Mouse (Mus musculus): ENCODE measurements around the gene Nhsl1. TPM values are rescaled to one million over a fixed set of nuclear protein-coding genes. Genes with fewer than 3 reads are reported as not detected.

Nhsl1 gene
- polyA plus RNA-seq, 1 experiment from 2014 or later, result 10.9 TPM

GRCm38 (mm10) chr10:18334734-18335133 is 15.9 kb downstream of the Nhsl1 start:
- H3K36me3 ChIP-seq (ENCODE audit: control insufficient read depth, insufficient read depth, low read length), result no peaks in the 10 kb centered on the region
- H3K4me1 ChIP-seq (ENCODE audit: control insufficient read depth, insufficient read depth, low read length), result peaks cover 1% of the 10 kb centered on the region; the same call in 1 of the 2 replicates
- no peak overlapping the region for H3K4me3 ChIP-seq (ENCODE audit: low read depth, low read length)
- no peak overlapping the region for H3K4me2 ChIP-seq (replicated peaks; ENCODE audit: low read depth, low read length)
- ATAC-seq (ENCODE audit: insufficient number of reproducible peaks, insufficient read depth, low FRiP score, low read depth), result no peak
- no peaks in the 10 kb centered on the region for H3K27me3 ChIP-seq (ENCODE audit: control insufficient read depth, insufficient read depth, low read length)
- WGBS, result 86% methylated on average over 9 of the region's 9 CpGs
- H3K9me3 ChIP-seq (ENCODE audit: control insufficient read depth, low read depth, low read length), result no peaks in the 10 kb centered on the region
- no peak overlapping the region for H3K9ac ChIP-seq (replicated peaks; ENCODE audit: low read depth, low read length)
- H3K27ac ChIP-seq (ENCODE audit: low read length), result no peak overlapping the region

DNA sequence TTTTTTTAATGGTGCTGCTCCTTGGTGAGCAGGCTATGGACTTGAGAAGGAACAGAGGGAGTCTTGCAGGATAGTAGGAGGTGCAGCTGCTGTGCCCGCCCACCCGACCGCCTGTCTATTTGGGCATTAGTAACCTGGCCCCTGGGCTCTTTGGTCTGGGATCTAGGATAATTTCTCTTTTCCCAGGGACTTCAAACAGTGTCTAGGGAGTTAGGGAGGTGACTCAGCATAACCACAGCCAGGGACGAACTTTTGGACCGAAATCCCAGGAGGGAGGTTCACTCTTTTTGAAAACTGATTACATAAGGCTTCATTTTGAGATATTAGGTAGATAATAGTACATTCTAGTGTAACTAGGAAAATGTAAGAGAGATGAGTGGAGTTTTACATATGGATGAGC is 18.9 kb downstream of the Nhsl1 start:
- Histone ChIP-seq H3K27ac (ENCODE audit: low read length) (no peak overlapping the region), H3K9me3 (ENCODE audit: control insufficient read depth, low read depth, low read length) (no peaks in the 10 kb centered on the region), H3K4me2 (replicated peaks; ENCODE audit: low read depth, low read length) (no peak overlapping the region), H3K27me3 (ENCODE audit: control insufficient read depth, insufficient read depth, low read length) (no peaks in the 10 kb centered on the region), H3K4me3 (ENCODE audit: low read depth, low read length) (no peak overlapping the region), H3K4me1 (ENCODE audit: control insufficient read depth, insufficient read depth, low read length) (no peaks in the 10 kb centered on the region), H3K9ac (replicated peaks; ENCODE audit: low read depth, low read length) (no peak overlapping the region), H3K36me3 (ENCODE audit: control insufficient read depth, insufficient read depth, low read length) (no peaks in the 10 kb centered on the region)
- ATAC-seq (ENCODE audit: insufficient number of reproducible peaks, insufficient read depth, low FRiP score, low read depth), result no peak
- WGBS, result 76% methylated on average over 5 of the region's 5 CpGs

DNA sequence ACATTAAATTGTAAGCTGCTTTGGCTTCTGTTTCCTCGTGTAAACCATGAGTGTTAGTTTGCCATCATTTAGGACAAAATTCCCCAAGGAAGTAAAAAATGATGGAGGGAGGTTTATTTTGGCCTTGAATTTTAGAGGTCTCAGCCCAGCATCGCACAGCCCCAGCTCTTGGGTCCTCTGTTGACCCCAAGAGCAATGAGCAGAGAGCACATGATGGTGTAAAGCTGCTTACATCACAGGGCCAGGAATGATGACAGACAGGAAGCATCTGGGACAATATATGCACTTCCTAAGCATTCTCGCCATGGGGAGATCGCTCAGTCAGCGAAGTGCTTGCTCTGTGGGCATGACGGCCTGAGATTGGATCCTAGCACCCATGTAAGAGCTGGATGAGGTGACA is 20.6 kb downstream of the Nhsl1 start:
- WGBS, result 79% methylated on average over 6 of the region's 6 CpGs
- H3K36me3 ChIP-seq (ENCODE audit: control insufficient read depth, insufficient read depth, low read length), result no peaks in the 10 kb centered on the region
- H3K4me1 ChIP-seq (ENCODE audit: control insufficient read depth, insufficient read depth, low read length), result no peaks in the 10 kb centered on the region
- no peak overlapping the region for H3K9ac ChIP-seq (replicated peaks; ENCODE audit: low read depth, low read length)
- H3K9me3 ChIP-seq (ENCODE audit: control insufficient read depth, low read depth, low read length), result no peaks in the 10 kb centered on the region
- no peaks in the 10 kb centered on the region for H3K27me3 ChIP-seq (ENCODE audit: control insufficient read depth, insufficient read depth, low read length)
- no peak for ATAC-seq (ENCODE audit: insufficient number of reproducible peaks, insufficient read depth, low FRiP score, low read depth)
- H3K4me2 ChIP-seq (replicated peaks; ENCODE audit: low read depth, low read length), result no peak overlapping the region
- no peak overlapping the region for H3K27ac ChIP-seq (ENCODE audit: low read length)
- H3K4me3 ChIP-seq (ENCODE audit: low read depth, low read length), result no peak overlapping the region

DNA sequence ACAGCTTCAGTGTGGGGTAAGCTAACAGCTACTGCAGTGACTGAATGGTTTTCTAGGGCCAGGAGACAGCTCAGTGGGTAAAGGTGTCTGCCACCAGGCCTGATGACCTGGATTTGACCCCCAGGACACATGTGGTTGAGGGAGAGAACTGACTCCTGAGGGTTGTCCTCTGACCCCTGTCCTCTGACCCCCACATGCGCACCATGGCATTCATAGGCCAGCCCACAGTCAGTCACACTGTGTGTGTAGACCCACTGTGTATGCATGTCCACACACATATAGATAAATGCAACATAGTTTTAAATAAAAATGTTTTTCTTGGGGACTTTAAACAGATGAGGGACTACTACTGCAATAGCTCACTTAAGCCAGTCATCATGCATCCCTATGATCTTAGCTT is 22.1 kb downstream of the Nhsl1 start:
- no peak overlapping the region for H3K9ac ChIP-seq (replicated peaks; ENCODE audit: low read depth, low read length)
- H3K9me3 ChIP-seq (ENCODE audit: control insufficient read depth, low read depth, low read length), result no peaks in the 10 kb centered on the region
- no peak overlapping the region for H3K4me3 ChIP-seq (ENCODE audit: low read depth, low read length)
- H3K4me2 ChIP-seq (replicated peaks; ENCODE audit: low read depth, low read length), result no peak overlapping the region
- no peak overlapping the region; the same call in 1 of the 2 replicates for H3K27ac ChIP-seq (ENCODE audit: low read length)
- WGBS, result 100% methylated on average over 1 of the region's 1 CpGs
- no peak for ATAC-seq (ENCODE audit: insufficient number of reproducible peaks, insufficient read depth, low FRiP score, low read depth)
- H3K36me3 ChIP-seq (ENCODE audit: control insufficient read depth, insufficient read depth, low read length), result no peaks in the 10 kb centered on the region
- no peaks in the 10 kb centered on the region for H3K4me1 ChIP-seq (ENCODE audit: control insufficient read depth, insufficient read depth, low read length)
- no peaks in the 10 kb centered on the region for H3K27me3 ChIP-seq (ENCODE audit: control insufficient read depth, insufficient read depth, low read length)

DNA sequence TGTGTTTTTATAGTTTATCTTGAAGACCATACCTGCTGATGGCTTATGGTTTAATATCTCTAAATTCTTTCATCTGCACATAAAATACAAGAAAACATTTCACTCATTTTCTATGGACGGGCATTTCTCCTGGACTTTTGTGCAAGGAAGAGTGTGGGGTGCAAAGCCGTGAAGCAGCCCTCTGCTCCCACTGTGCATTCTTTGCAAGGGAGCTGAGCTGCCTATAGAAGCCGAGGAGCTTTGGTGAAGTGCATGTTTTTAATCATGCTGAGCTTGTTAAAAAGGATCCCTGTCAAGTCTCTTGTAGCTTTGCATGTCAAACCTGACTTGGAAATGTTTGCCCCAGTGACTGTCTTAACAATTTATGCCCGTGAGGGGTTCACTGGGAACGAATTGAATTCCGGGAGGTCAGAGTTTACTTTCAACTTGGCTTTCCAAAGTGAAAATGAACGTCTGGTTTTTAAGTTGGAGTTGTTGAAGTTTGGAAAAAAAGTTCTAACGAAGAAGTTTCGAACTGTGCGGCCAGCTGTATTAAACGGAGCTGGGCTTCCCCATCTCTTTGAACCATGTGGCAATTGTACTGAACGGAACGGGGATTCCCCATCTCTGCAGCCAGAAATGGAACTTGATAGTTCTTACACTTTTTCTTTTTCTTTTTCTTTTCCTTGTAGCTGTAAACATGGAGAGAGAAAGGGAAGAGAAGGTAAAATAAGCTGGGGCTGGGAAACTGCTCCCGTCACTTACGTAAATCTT is 22.8 kb downstream of the Nhsl1 start:
- 28% methylated on average over 15 of the region's 15 CpGs for WGBS
- Histone ChIP-seq H3K4me3 (ENCODE audit: low read depth, low read length) (no peak overlapping the region), H3K9me3 (ENCODE audit: control insufficient read depth, low read depth, low read length) (no peaks in the 10 kb centered on the region), H3K27ac (ENCODE audit: low read length) (no peak overlapping the region; the same call in 1 of the 2 replicates), H3K4me1 (ENCODE audit: control insufficient read depth, insufficient read depth, low read length) (no peaks in the 10 kb centered on the region), H3K27me3 (ENCODE audit: control insufficient read depth, insufficient read depth, low read length) (no peaks in the 10 kb centered on the region), H3K4me2 (replicated peaks; ENCODE audit: low read depth, low read length) (0 out of 2 replicates have a peak overlapping the region, but pooled peaks have one; percentile 0), H3K36me3 (ENCODE audit: control insufficient read depth, insufficient read depth, low read length) (no peaks in the 10 kb centered on the region), H3K9ac (replicated peaks; ENCODE audit: low read depth, low read length) (no peak overlapping the region)
- ATAC-seq (ENCODE audit: insufficient number of reproducible peaks, insufficient read depth, low FRiP score, low read depth), result no peak

DNA sequence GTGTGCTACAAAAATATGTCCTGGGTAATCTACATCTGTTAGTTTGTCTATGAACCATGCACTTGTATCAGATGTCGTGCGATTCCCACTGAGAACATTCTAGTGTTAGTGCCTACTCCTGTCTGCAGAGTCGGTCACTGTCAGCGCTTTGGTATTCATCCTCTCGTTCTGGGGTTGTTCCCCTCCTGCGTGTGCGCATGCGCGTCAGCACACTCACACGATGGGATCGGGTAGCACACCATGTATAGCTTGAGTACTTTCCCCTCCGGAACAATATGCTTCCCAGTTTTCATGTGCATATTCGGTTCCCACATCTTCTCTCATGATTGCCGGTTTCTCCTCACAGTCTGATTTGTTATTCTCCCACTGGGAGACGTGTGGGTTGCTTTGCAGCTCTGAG is 28.4 kb downstream of the Nhsl1 start:
- ATAC-seq (ENCODE audit: insufficient number of reproducible peaks, insufficient read depth, low FRiP score, low read depth), result no peak
- H3K36me3 ChIP-seq (ENCODE audit: control insufficient read depth, insufficient read depth, low read length), result no peaks in the 10 kb centered on the region
- H3K4me1 ChIP-seq (ENCODE audit: control insufficient read depth, insufficient read depth, low read length), result no peaks in the 10 kb centered on the region
- no peak overlapping the region for H3K9ac ChIP-seq (replicated peaks; ENCODE audit: low read depth, low read length)
- 89% methylated on average over 15 of the region's 15 CpGs for WGBS
- H3K4me2 ChIP-seq (replicated peaks; ENCODE audit: low read depth, low read length), result no peak overlapping the region
- no peaks in the 10 kb centered on the region for H3K27me3 ChIP-seq (ENCODE audit: control insufficient read depth, insufficient read depth, low read length)
- no peak overlapping the region for H3K4me3 ChIP-seq (ENCODE audit: low read depth, low read length)
- no peaks in the 10 kb centered on the region for H3K9me3 ChIP-seq (ENCODE audit: control insufficient read depth, low read depth, low read length)
- H3K27ac ChIP-seq (ENCODE audit: low read length), result no peak overlapping the region

- Histone ChIP-seq H3K4me1 (ENCODE audit: control insufficient read depth, insufficient read depth, low read length) (no peaks in the 10 kb centered on the region), H3K27me3 (ENCODE audit: control insufficient read depth, insufficient read depth, low read length) (no peaks in the 10 kb centered on the region), H3K9me3 (ENCODE audit: control insufficient read depth, low read depth, low read length) (no peaks in the 10 kb centered on the region), H3K36me3 (ENCODE audit: control insufficient read depth, insufficient read depth, low read length) (no peaks in the 10 kb centered on the region), H3K4me3 (ENCODE audit: low read depth, low read length) (no peak overlapping the region), H3K27ac (ENCODE audit: low read length) (no peak overlapping the region), H3K9ac (replicated peaks; ENCODE audit: low read depth, low read length) (no peak overlapping the region), H3K4me2 (replicated peaks; ENCODE audit: low read depth, low read length) (no peak overlapping the region)
- ATAC-seq (ENCODE audit: insufficient number of reproducible peaks, insufficient read depth, low FRiP score, low read depth), result peak; percentile 61; the same call in 1 of the 2 replicates
- WGBS, result 75% methylated on average over 4 of the region's 4 CpGs
These were observed 32.0 kb downstream of the Nhsl1 start for GRCm38 (mm10) chr10:18350781-18351180.

- H3K4me1 ChIP-seq (ENCODE audit: control insufficient read depth, insufficient read depth, low read length), result no peaks in the 10 kb centered on the region
- no peak overlapping the region for H3K9ac ChIP-seq (replicated peaks; ENCODE audit: low read depth, low read length)
- no peak overlapping the region for H3K27ac ChIP-seq (ENCODE audit: low read length)
- no peaks in the 10 kb centered on the region for H3K27me3 ChIP-seq (ENCODE audit: control insufficient read depth, insufficient read depth, low read length)
- no peak overlapping the region for H3K4me2 ChIP-seq (replicated peaks; ENCODE audit: low read depth, low read length)
- no peak for ATAC-seq (ENCODE audit: insufficient number of reproducible peaks, insufficient read depth, low FRiP score, low read depth)
- H3K36me3 ChIP-seq (ENCODE audit: control insufficient read depth, insufficient read depth, low read length), result no peaks in the 10 kb centered on the region
- no peak overlapping the region for H3K4me3 ChIP-seq (ENCODE audit: low read depth, low read length)
- WGBS, result 83% methylated on average over 5 of the region's 5 CpGs
- no peaks in the 10 kb centered on the region for H3K9me3 ChIP-seq (ENCODE audit: control insufficient read depth, low read depth, low read length)
These were observed 34.2 kb downstream of the Nhsl1 start for GRCm38 (mm10) chr10:18352937-18353336.

DNA sequence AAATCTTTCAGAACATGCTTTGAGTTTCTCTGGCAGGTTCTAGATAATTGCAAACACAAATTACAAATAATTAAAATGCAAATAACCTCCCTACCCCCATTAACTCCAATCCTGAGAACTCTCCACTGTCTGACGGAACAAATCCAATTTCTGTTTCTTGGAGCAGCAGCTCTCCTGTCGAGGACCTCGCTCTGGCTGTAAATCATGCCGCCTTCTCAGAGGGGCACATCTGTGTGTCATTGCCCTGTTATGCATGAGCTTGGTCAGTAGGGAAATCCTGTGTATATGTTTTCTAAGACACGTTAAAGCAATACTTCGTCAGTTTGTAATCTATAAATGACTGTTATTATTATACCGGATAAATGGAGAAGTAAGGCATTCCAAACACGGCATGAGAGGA is 35.3 kb downstream of the Nhsl1 start:
- H3K27ac ChIP-seq (ENCODE audit: low read length), result no peak overlapping the region
- no peak overlapping the region for H3K4me2 ChIP-seq (replicated peaks; ENCODE audit: low read depth, low read length)
- H3K4me3 ChIP-seq (ENCODE audit: low read depth, low read length), result no peak overlapping the region
- no peak overlapping the region for H3K9ac ChIP-seq (replicated peaks; ENCODE audit: low read depth, low read length)
- H3K27me3 ChIP-seq (ENCODE audit: control insufficient read depth, insufficient read depth, low read length), result no peaks in the 10 kb centered on the region
- H3K4me1 ChIP-seq (ENCODE audit: control insufficient read depth, insufficient read depth, low read length), result peaks cover 4% of the 10 kb centered on the region; the same call in 1 of the 2 replicates
- H3K36me3 ChIP-seq (ENCODE audit: control insufficient read depth, insufficient read depth, low read length), result no peaks in the 10 kb centered on the region
- no peaks in the 10 kb centered on the region for H3K9me3 ChIP-seq (ENCODE audit: control insufficient read depth, low read depth, low read length)
- 56% methylated on average over 8 of the region's 8 CpGs for WGBS
- ATAC-seq (ENCODE audit: insufficient number of reproducible peaks, insufficient read depth, low FRiP score, low read depth), result no peak
